Mouse (Mus musculus) c-Kit-positive CD71-negative TER-119-negative erythroid progenitor cells, embryonic 14.5 days (primary cell): Measurements from ENCODE around the gene Ace3.

Experiments used
- DNase-seq: peaks from one replicate; pipeline ENCODE4 v3.0.0-alpha.2; 2013; ENCODE audit warnings: low read depth

Gene Ace3

GRCm38 (mm10) chr11:105994375-105994774 is at the start of gene Ace3:
Ace3 (plus strand) TSS chr11:105994675.
- no peak for DNase-seq

- DNase-seq: no peak
These were observed 49.5 kb upstream of the Ace3 start for GRCm38 (mm10) chr11:105944770-105945672.

GRCm38 (mm10) chr11:105946694-105947154 is 47.8 kb upstream of the Ace3 start:
- no peak for DNase-seq

- DNase-seq: no peak
These were observed 46.2 kb upstream of the Ace3 start for GRCm38 (mm10) chr11:105948255-105948654.

- DNase-seq: no peak
These were observed 44.0 kb upstream of the Ace3 start for GRCm38 (mm10) chr11:105950519-105950918.

- no peak for DNase-seq
These were observed 42.9 kb upstream of the Ace3 start for GRCm38 (mm10) chr11:105951601-105952044.

GRCm38 (mm10) chr11:105952111-105952510 is 42.4 kb upstream of the Ace3 start:
- DNase-seq: no peak

GRCm38 (mm10) chr11:105952911-105953386 is 41.5 kb upstream of the Ace3 start, which contains the start of gene Cyb561:
Cyb561 (minus strand) TSS chr11:105953336.
- DNase-seq: no peak

GRCm38 (mm10) chr11:105953402-105953801 is 41.1 kb upstream of the Ace3 start:
- DNase-seq: no peak

GRCm38 (mm10) chr11:105955815-105956430 is 38.6 kb upstream of the Ace3 start:
- no peak for DNase-seq

- no peak for DNase-seq
These were observed 37.0 kb upstream of the Ace3 start for GRCm38 (mm10) chr11:105957501-105957900.

GRCm38 (mm10) chr11:105958566-105958965 is 35.9 kb upstream of the Ace3 start:
- DNase-seq: no peak

GRCm38 (mm10) chr11:105959355-105959754 is 35.1 kb upstream of the Ace3 start:
- no peak for DNase-seq

GRCm38 (mm10) chr11:105964691-105965090 is 29.8 kb upstream of the Ace3 start:
- DNase-seq: no peak

- no peak for DNase-seq
These were observed 28.2 kb upstream of the Ace3 start for GRCm38 (mm10) chr11:105966288-105966687.

GRCm38 (mm10) chr11:105967741-105968574 is 26.5 kb upstream of the Ace3 start, which contains the start of gene Ace:
Ace (plus strand) TSS chr11:105967945.
- DNase-seq: no peak

- no peak for DNase-seq
These were observed 25.5 kb upstream of the Ace3 start for GRCm38 (mm10) chr11:105968948-105969347.

GRCm38 (mm10) chr11:105969516-105969915 is 25.0 kb upstream of the Ace3 start:
- DNase-seq: no peak

- no peak for DNase-seq
These were observed 19.9 kb upstream of the Ace3 start for GRCm38 (mm10) chr11:105974593-105974992.

GRCm38 (mm10) chr11:105975050-105975449 is 19.4 kb upstream of the Ace3 start:
- DNase-seq: no peak

GRCm38 (mm10) chr11:105975636-105976035 is 18.8 kb upstream of the Ace3 start:
- no peak for DNase-seq

GRCm38 (mm10) chr11:105978232-105978631 is 16.2 kb upstream of the Ace3 start:
- no peak for DNase-seq
